Mouse (Mus musculus) neural tube, embryonic 13.5 days (tissue): Measurements from ENCODE around the gene Srp14. TPM values are rescaled to one million over a fixed set of nuclear protein-coding genes. Genes with fewer than 3 reads are reported as not detected.

ENCODE experiments used
- ATAC-seq: fragments of 200-750 bp; cut with Nextera tagmentation; 2 replicates; pipeline ENCODE4 v1.8.0; 2017; ENCODE audit warnings: low read depth, mild to moderate bottlenecking, moderate TSS enrichment, moderate library complexity
- H3K27ac ChIP-seq: fragments of 300-500 bp; sonication (generic); replicated peaks from 2 replicates; pipeline ENCODE4 v1.5.1; 2015; ENCODE audit warnings: moderate library complexity, mild to moderate bottlenecking, inconsistent platforms
- H3K27me3 ChIP-seq: fragments of 300-500 bp; sonication (generic); 2 replicates; pipeline ENCODE4 v1.6.1; 2015; ENCODE audit warnings: mild to moderate bottlenecking, inconsistent platforms
- H3K36me3 ChIP-seq: fragments of 300-500 bp; sonication (generic); 2 replicates; pipeline ENCODE4 v1.6.1; 2015; ENCODE audit warnings: mild to moderate bottlenecking, inconsistent platforms
- H3K4me1 ChIP-seq: fragments of 300-500 bp; sonication (generic); replicated peaks from 2 replicates; pipeline ENCODE4 v1.6.1; 2015; ENCODE audit warnings: inconsistent platforms
- H3K4me2 ChIP-seq: fragments of 300-500 bp; sonication (generic); 2 replicates; pipeline ENCODE4 v1.6.1; 2015; ENCODE audit warnings: inconsistent platforms, mild to moderate bottlenecking, moderate library complexity
- H3K4me3 ChIP-seq: fragments of 300-500 bp; sonication (generic); 2 replicates; pipeline ENCODE4 v1.5.1; 2015; ENCODE audit warnings: mild to moderate bottlenecking, inconsistent platforms
- H3K9ac ChIP-seq: fragments of 300-500 bp; sonication (generic); 2 replicates; pipeline ENCODE4 v1.6.1; 2015; ENCODE audit warnings: moderate library complexity, mild to moderate bottlenecking, inconsistent platforms
- H3K9me3 ChIP-seq: fragments of 300-500 bp; sonication (generic); 2 replicates; pipeline ENCODE4 v1.6.1; 2016; ENCODE audit warnings: inconsistent platforms
- WGBS: fragments of 180-500 bp; shearing (Covaris S2); methylation state at CpG from one replicate; pipeline ENCODE4 v1.1.7; 2015; 5-methylcytosine and 5-hydroxymethylcytosine counted together
- polyA plus RNA-seq: library from polyadenylated mRNA; unstranded; fragments of >200 nt; fragmentation: Nextera tagmentation; extraction: Ambion mirVana; gene quantifications from 2 replicates; pipeline ENCODE4 v1.2.1, GENCODE M21; 2015

Srp14 gene
- polyA plus RNA-seq, 1 experiment from 2014 or later: 393 TPM

- Histone ChIP-seq H3K36me3 (no peaks in the 10 kb centered on the region), H3K27me3 (no peaks in the 10 kb centered on the region), H3K27ac (no peak overlapping the region), H3K9ac (no peak overlapping the region), H3K4me3 (no peak overlapping the region), H3K4me2 (no peak overlapping the region), H3K9me3 (no peaks in the 10 kb centered on the region), H3K4me1 (no peaks in the 10 kb centered on the region)
- ATAC-seq: no peak
- 85% methylated on average over 9 of the region's 9 CpGs for WGBS
Measured at GRCm38 (mm10) chr2:118484386-118484898, 4.9 kb upstream of the Srp14 start.

- H3K9me3 ChIP-seq: no peaks in the 10 kb centered on the region
- H3K4me1 ChIP-seq: peaks cover 9% of the 10 kb centered on the region
- H3K4me3 ChIP-seq: no peak overlapping the region
- no peaks in the 10 kb centered on the region for H3K27me3 ChIP-seq
- ATAC-seq: no peak
- H3K4me2 ChIP-seq: no peak overlapping the region
- H3K36me3 ChIP-seq: no peaks in the 10 kb centered on the region
- H3K27ac ChIP-seq: no peak overlapping the region
- 88% methylated on average over 5 of the region's 5 CpGs for WGBS
- no peak overlapping the region for H3K9ac ChIP-seq
Measured at GRCm38 (mm10) chr2:118483032-118483431, 3.5 kb upstream of the Srp14 start.

- Histone ChIP-seq H3K4me2 (no peak overlapping the region), H3K27ac (no peak overlapping the region), H3K4me1 (peaks cover 16% of the 10 kb centered on the region), H3K27me3 (no peaks in the 10 kb centered on the region), H3K9ac (no peak overlapping the region), H3K36me3 (peaks cover 13% of the 10 kb centered on the region), H3K4me3 (no peak overlapping the region), H3K9me3 (no peaks in the 10 kb centered on the region)
- no peak for ATAC-seq
- WGBS: 94% methylated on average over 7 of the region's 7 CpGs
Measured at GRCm38 (mm10) chr2:118480886-118481285, 1.4 kb upstream of the Srp14 start.

- Histone ChIP-seq H3K27ac (peak overlapping the region; percentile 84), H3K4me3 (peak overlapping the region; percentile 94), H3K9me3 (no peaks in the 10 kb centered on the region), H3K27me3 (no peaks in the 10 kb centered on the region), H3K4me2 (peak overlapping the region; percentile 79), H3K36me3 (peaks cover 31% of the 10 kb centered on the region), H3K4me1 (peaks cover 16% of the 10 kb centered on the region), H3K9ac (peak overlapping the region; percentile 95)
- 4% methylated on average over 48 of the region's 52 CpGs for WGBS
- no peak; the same call in none of the 2 replicates for ATAC-seq
Measured at GRCm38 (mm10) chr2:118478833-118479549, 520 bp downstream of the Srp14 start.

- Histone ChIP-seq H3K27ac (no peak overlapping the region), H3K4me1 (no peaks in the 10 kb centered on the region), H3K4me3 (no peak overlapping the region), H3K9ac (no peak overlapping the region), H3K27me3 (no peaks in the 10 kb centered on the region), H3K9me3 (no peaks in the 10 kb centered on the region), H3K4me2 (no peak overlapping the region), H3K36me3 (peaks cover 88% of the 10 kb centered on the region)
- no peak for ATAC-seq
Measured at GRCm38 (mm10) chr2:118468354-118468753, 11.2 kb downstream of the Srp14 start.

- no peaks in the 10 kb centered on the region for H3K27me3 ChIP-seq
- no peak overlapping the region for H3K4me3 ChIP-seq
- no peaks in the 10 kb centered on the region for H3K4me1 ChIP-seq
- no peaks in the 10 kb centered on the region for H3K9me3 ChIP-seq
- 52% methylated on average over 1 of the region's 1 CpGs for WGBS
- H3K9ac ChIP-seq: no peak overlapping the region
- ATAC-seq: no peak
- no peak overlapping the region for H3K27ac ChIP-seq
- no peak overlapping the region for H3K4me2 ChIP-seq
- H3K36me3 ChIP-seq: peaks cover 88% of the 10 kb centered on the region
Measured at GRCm38 (mm10) chr2:118466601-118467000, 12.9 kb downstream of the Srp14 start.

GRCm38 (mm10) chr2:118465894-118466293 lies 13.6 kb downstream of the Srp14 start:
- ATAC-seq: no peak
- Histone ChIP-seq H3K27ac (no peak overlapping the region), H3K27me3 (no peaks in the 10 kb centered on the region), H3K4me3 (no peak overlapping the region), H3K9me3 (no peaks in the 10 kb centered on the region), H3K9ac (no peak overlapping the region), H3K4me2 (no peak overlapping the region), H3K36me3 (peaks cover 83% of the 10 kb centered on the region), H3K4me1 (no peaks in the 10 kb centered on the region)
- 68% methylated on average over 2 of the region's 2 CpGs for WGBS

GRCm38 (mm10) chr2:118464450-118464849 lies 15.1 kb downstream of the Srp14 start:
- Histone ChIP-seq H3K27me3 (no peaks in the 10 kb centered on the region), H3K9me3 (no peaks in the 10 kb centered on the region), H3K4me3 (no peak overlapping the region), H3K4me1 (no peaks in the 10 kb centered on the region), H3K27ac (no peak overlapping the region), H3K9ac (no peak overlapping the region), H3K36me3 (peaks cover 69% of the 10 kb centered on the region), H3K4me2 (no peak overlapping the region)
- no peak for ATAC-seq
- 80% methylated on average over 3 of the region's 3 CpGs for WGBS

- H3K4me2 ChIP-seq: no peak overlapping the region
- no peaks in the 10 kb centered on the region for H3K27me3 ChIP-seq
- H3K4me3 ChIP-seq: no peak overlapping the region
- no peaks in the 10 kb centered on the region for H3K9me3 ChIP-seq
- peaks cover 63% of the 10 kb centered on the region for H3K36me3 ChIP-seq
- no peak overlapping the region for H3K27ac ChIP-seq
- no peaks in the 10 kb centered on the region for H3K4me1 ChIP-seq
- no peak for ATAC-seq
- H3K9ac ChIP-seq: no peak overlapping the region
- 87% methylated on average over 5 of the region's 5 CpGs for WGBS
Measured at GRCm38 (mm10) chr2:118463480-118463879, 16.0 kb downstream of the Srp14 start.

- no peak for ATAC-seq
- Histone ChIP-seq H3K36me3 (peaks cover 47% of the 10 kb centered on the region), H3K4me1 (peaks cover 16% of the 10 kb centered on the region), H3K4me3 (no peak overlapping the region), H3K27me3 (no peaks in the 10 kb centered on the region), H3K27ac (no peak overlapping the region; the same call in 1 of the 2 replicates), H3K9ac (no peak overlapping the region), H3K9me3 (no peaks in the 10 kb centered on the region), H3K4me2 (no peak overlapping the region)
- WGBS: 78% methylated on average over 16 of the region's 16 CpGs
Measured at GRCm38 (mm10) chr2:118461480-118462165, 17.9 kb downstream of the Srp14 start.

- Histone ChIP-seq H3K27me3 (no peaks in the 10 kb centered on the region), H3K27ac (peak overlapping the region; percentile 90), H3K4me1 (peaks cover 22% of the 10 kb centered on the region), H3K36me3 (peaks cover 20% of the 10 kb centered on the region), H3K4me3 (no peak overlapping the region), H3K9me3 (no peaks in the 10 kb centered on the region), H3K4me2 (0 out of 2 replicates have a peak overlapping the region, but pooled peaks have one; percentile 4), H3K9ac (0 out of 2 replicates have a peak overlapping the region, but pooled peaks have one; percentile 14)
- WGBS: 46% methylated on average over 13 of the region's 13 CpGs
- peak; percentile 90 for ATAC-seq
Measured at GRCm38 (mm10) chr2:118457463-118458261, 21.8 kb downstream of the Srp14 start.

- H3K36me3 ChIP-seq: peaks cover 14% of the 10 kb centered on the region
- no peaks in the 10 kb centered on the region for H3K27me3 ChIP-seq
- peak; percentile 74 for ATAC-seq
- peaks cover 22% of the 10 kb centered on the region for H3K4me1 ChIP-seq
- H3K4me3 ChIP-seq: no peak overlapping the region
- H3K27ac ChIP-seq: peak overlapping the region; percentile 90
- H3K9ac ChIP-seq: no peak overlapping the region
- 44% methylated on average over 3 of the region's 3 CpGs for WGBS
- H3K4me2 ChIP-seq: no peak overlapping the region
- H3K9me3 ChIP-seq: no peaks in the 10 kb centered on the region
Measured at GRCm38 (mm10) chr2:118457029-118457428, 22.5 kb downstream of the Srp14 start.
